Mouse (Mus musculus): Measurements from ENCODE around the gene Wdhd1. TPM values are rescaled to one million over a fixed set of nuclear protein-coding genes. Genes with fewer than 3 reads are reported as not detected.

Gene Wdhd1
- polyA plus RNA-seq, 1 experiment from 2014 or later = 11.8 TPM

DNA sequence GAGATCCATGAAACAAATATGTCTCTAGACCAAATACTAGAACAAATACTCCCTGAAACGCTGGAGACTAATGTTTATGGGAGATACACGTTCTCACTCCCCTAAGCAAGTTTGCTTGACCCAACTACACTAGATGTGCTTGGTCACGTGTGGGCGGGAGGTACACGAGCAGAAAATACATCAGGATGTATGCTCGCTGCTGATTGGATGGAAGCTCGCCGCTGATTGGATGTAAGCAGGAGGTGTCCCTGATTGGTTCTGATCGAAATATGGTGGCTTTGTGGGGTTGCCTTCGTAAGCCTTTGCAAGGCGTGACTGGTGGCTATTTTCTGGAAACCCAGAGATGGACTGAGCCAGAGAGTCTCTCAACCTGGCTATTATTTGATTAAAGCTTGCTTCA lies 55.1 kb downstream of the Wdhd1 start:
- H3K4me3 ChIP-seq (ENCODE audit: inconsistent target) = no peak overlapping the region
- no peak overlapping the region for H3K27ac ChIP-seq
- H3K79me2 ChIP-seq (ENCODE audit: inconsistent target) = no peaks in the 10 kb centered on the region
- no peaks in the 10 kb centered on the region for H3K36me3 ChIP-seq (ENCODE audit: inconsistent target)
- WGBS (ENCODE audit: missing documents) = 93% methylated on average over 11 of the region's 11 CpGs

GRCm38 (mm10) chr14:47220231-47221025 lies 56.2 kb downstream of the Wdhd1 start:
- WGBS (ENCODE audit: missing documents) = 93% methylated on average over 8 of the region's 8 CpGs
- no peaks in the 10 kb centered on the region for H3K79me2 ChIP-seq (ENCODE audit: inconsistent target)
- no peak overlapping the region for H3K4me3 ChIP-seq (ENCODE audit: inconsistent target)
- H3K36me3 ChIP-seq (ENCODE audit: inconsistent target) = no peaks in the 10 kb centered on the region
- no peak overlapping the region for H3K27ac ChIP-seq

DNA sequence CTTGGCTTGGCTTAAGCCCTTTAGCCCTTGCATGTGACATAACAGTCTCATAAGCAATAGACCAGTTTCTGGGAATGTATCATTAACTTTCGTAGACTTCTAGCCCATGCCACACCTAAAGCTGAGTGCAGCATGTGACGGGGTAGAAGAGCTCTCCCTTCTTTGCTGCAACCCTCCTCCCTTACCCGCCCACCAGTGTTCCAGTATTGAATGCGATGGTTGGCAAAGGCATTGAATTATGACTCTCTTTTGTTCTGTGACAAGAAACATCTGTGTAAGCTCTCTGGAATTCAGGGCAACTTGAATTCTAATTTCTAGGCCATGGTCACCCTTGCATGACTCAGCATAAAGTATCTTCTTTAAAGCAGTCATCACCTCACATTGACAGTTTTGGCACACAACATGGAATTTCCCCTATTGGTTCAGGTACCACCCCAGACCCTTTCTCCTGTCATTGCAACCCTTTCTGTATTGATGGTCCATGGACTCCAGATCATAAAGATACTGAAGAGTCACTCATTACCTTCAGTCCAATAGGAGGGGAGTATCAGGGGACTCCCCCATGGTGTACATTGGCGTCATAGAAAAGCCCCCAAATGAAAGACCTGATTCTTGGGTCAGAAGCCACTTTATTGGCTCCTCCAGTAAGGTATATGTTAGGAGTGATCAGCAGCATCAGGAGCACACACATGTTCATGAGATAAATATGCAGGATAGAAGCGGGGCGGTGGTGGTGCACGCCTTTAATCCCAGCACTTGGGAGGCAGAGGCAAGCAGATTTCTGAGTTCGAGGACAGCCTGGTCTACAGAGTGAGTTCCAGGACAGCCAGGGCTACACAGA lies 57.7 kb downstream of the Wdhd1 start:
- Histone ChIP-seq H3K36me3 (ENCODE audit: inconsistent target) (no peaks in the 10 kb centered on the region), H3K79me2 (ENCODE audit: inconsistent target) (no peaks in the 10 kb centered on the region), H3K27ac (no peak overlapping the region), H3K4me3 (ENCODE audit: inconsistent target) (no peak overlapping the region)
- WGBS (ENCODE audit: missing documents) = 96% methylated on average over 9 of the region's 9 CpGs

- WGBS (ENCODE audit: missing documents) = 70% methylated on average over 1 of the region's 2 CpGs
Observed at GRCm38 (mm10) chr14:47216541-47216940, 60.1 kb downstream of the Wdhd1 start.

GRCm38 (mm10) chr14:47214367-47214766 lies 62.3 kb downstream of the Wdhd1 start:
- WGBS (ENCODE audit: missing documents) = 76% methylated on average over 5 of the region's 5 CpGs
- no peaks in the 10 kb centered on the region for H3K79me2 ChIP-seq (ENCODE audit: inconsistent target)
- no peak overlapping the region for H3K4me3 ChIP-seq (ENCODE audit: inconsistent target)
- no peaks in the 10 kb centered on the region for H3K36me3 ChIP-seq (ENCODE audit: inconsistent target)
- H3K27ac ChIP-seq = no peak overlapping the region

More at GRCm38 (mm10) chr14:47216541-47216940, 60.1 kb downstream of the Wdhd1 start:
- H3K27ac ChIP-seq = no peak overlapping the region
- H3K79me2 ChIP-seq (ENCODE audit: inconsistent target) = no peaks in the 10 kb centered on the region
- no peaks in the 10 kb centered on the region for H3K36me3 ChIP-seq (ENCODE audit: inconsistent target)
- no peak overlapping the region for H3K4me3 ChIP-seq (ENCODE audit: inconsistent target)

DNA sequence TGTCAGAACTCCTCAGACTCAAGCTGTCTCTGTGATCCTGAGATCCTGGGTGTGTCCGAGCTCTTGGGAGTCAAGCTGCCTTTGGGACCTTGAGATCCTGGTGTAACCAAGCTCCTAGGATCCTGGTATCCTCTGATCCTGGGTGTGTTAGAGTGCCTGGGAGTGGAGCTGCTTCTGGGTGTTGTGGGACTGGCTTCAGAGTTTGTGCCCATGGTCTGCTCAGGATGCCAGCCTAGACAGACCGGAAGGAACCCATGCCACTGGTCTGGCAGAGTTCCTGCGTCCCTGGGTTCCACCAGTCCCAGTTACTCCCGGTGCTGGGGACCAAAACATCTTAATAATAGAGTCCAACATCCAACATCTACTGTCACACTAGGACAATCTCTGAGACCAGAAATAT lies 63.4 kb downstream of the Wdhd1 start:
- Histone ChIP-seq H3K36me3 (ENCODE audit: inconsistent target) (no peaks in the 10 kb centered on the region), H3K27ac (no peak overlapping the region), H3K79me2 (ENCODE audit: inconsistent target) (no peaks in the 10 kb centered on the region), H3K4me3 (ENCODE audit: inconsistent target) (no peak overlapping the region)
- 77% methylated on average over 4 of the region's 4 CpGs for WGBS (ENCODE audit: missing documents)

DNA sequence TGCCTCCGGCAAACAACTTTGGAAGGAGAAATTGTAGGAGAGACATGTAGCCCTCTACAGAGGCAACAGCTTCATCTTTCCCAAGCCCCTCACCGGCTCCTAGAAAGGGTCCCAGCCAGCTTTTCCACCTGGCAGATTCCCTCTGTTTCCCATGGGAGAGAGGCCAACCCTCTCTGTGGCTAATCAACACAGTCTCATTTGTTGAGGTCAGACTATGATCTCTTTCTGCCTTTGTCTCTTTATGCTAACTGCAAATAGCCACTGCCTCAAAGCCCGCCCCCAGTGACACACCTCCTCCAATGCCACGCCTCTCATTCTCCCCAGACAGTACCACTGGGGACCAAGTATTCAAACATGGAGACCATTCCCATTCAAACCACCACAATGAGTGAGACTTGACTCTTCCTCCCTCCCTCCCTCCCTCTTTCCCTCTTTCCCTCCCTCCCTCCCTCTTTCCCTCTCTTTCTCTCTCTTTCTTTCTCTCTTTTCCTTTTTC lies 66.9 kb downstream of the Wdhd1 start:
- H3K27ac ChIP-seq = no peak overlapping the region
- WGBS (ENCODE audit: missing documents) = 96% methylated on average over 4 of the region's 4 CpGs
- H3K79me2 ChIP-seq (ENCODE audit: inconsistent target) = no peaks in the 10 kb centered on the region
- H3K4me3 ChIP-seq (ENCODE audit: inconsistent target) = no peak overlapping the region
- H3K36me3 ChIP-seq (ENCODE audit: inconsistent target) = no peaks in the 10 kb centered on the region

DNA sequence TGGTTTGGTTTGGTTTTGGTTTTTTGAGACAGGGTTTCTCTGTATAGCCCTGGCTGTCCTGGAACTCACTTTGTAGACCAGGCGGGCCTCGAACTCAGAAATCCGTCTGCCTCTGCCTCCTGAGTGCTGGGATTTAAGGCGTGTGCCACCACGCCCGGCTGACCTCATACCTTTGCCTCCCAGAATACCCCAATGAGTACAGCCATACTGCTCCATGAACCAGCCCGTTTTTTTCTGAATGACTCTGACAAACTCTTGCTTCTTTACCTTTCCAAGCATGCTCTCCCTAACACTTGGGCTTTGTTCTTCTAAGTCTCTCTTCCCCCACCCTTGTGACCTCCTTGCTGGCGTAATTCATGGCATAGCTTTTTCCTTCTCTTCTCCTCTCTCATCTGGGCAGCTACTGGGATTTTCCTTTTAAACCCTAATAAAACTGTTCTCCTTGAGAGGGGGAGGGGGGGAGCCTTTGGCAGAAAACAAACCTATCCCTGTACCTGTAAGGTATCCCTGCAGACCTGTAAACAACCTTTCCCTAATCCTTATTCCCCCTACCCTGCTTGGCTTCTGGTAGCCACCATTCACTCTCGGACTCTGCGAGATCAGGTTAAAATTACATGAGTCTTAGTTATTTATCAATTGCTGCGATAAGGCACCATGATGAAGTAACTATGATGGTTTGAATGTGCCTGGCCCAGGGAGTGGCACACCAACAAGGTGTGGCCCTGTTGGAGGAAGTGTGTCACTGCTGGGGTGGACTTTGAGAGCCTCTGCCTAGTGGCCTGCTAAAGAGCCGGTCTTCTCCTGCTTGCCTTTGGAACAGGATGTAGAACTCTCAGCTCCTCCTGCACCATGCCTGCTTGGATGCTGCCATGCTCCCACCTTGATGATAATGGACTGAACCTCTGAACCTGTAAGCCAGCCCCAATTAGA lies 67.8 kb downstream of the Wdhd1 start:
- no peak overlapping the region for H3K4me3 ChIP-seq (ENCODE audit: inconsistent target)

GRCm38 (mm10) chr14:47206601-47207000 lies 70.1 kb downstream of the Wdhd1 start:
- H3K79me2 ChIP-seq (ENCODE audit: inconsistent target) = no peaks in the 10 kb centered on the region
- no peaks in the 10 kb centered on the region for H3K36me3 ChIP-seq (ENCODE audit: inconsistent target)
- 97% methylated on average over 3 of the region's 3 CpGs for WGBS (ENCODE audit: missing documents)
- H3K4me3 ChIP-seq (ENCODE audit: inconsistent target) = no peak overlapping the region
- no peak overlapping the region for H3K27ac ChIP-seq

More for the DNA sequence above, 67.8 kb downstream of the Wdhd1 start:
- Histone ChIP-seq H3K27ac (no peak overlapping the region), H3K79me2 (ENCODE audit: inconsistent target) (no peaks in the 10 kb centered on the region), H3K36me3 (ENCODE audit: inconsistent target) (no peaks in the 10 kb centered on the region)
- WGBS (ENCODE audit: missing documents) = 91% methylated on average over 12 of the region's 12 CpGs

DNA sequence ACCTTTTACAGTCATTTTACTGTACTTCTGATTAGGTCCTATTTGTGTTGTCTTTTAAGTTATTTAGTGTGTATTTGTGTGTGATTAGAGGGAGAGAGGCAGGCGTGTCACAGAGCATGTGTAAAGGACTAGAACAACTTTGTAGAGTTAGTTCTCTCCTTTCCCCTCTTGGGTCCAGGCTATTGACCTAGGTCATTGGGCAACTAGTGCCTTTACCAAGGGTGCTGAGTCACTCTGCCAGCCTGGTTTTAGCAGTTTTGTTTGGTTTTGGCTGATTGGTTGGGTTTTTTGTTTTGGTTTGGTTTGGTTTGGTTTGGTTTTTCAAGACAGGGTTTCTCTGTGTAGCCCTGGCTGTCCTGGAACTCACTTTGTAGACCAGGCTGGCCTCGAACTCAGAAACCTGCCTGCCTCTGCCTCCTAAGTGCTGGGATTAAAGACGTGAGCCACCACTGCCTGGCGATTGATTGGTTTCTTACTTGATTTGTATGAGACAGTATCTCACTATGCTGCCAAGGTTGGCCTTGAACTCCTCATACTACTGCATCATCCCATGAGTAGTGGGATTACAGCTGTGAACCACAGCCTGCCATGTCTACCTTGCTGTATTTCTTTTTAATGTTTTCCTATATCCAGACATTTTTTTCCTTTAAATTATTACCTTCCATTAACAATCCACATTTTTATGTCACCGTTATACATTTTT lies 71.2 kb downstream of the Wdhd1 start:
- H3K79me2 ChIP-seq (ENCODE audit: inconsistent target) = no peaks in the 10 kb centered on the region
- no peak overlapping the region for H3K27ac ChIP-seq
- no peaks in the 10 kb centered on the region for H3K36me3 ChIP-seq (ENCODE audit: inconsistent target)
- 89% methylated on average over 5 of the region's 5 CpGs for WGBS (ENCODE audit: missing documents)
- H3K4me3 ChIP-seq (ENCODE audit: inconsistent target) = no peak overlapping the region

DNA sequence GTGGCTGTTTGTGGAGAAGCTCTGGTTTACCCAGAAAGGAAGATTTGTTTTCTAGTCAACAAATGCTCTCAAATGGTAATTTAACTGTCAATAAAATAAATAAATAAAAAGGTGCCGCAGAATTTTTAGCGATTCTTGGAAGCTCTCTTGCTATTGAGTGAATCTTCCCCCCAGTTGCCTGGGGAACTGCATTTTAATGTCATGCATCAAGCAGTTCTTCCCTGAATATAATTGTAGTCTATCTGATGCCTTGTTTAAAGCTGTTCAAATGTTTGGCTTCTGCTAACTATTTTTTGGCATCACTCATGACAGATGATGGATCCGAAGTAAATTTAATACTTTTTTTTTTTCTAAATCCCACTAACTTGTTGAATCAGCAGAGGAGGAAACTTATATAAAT lies 79.3 kb downstream of the Wdhd1 start:
- no peak overlapping the region for H3K4me3 ChIP-seq (ENCODE audit: inconsistent target)
- WGBS (ENCODE audit: missing documents) = 96% methylated on average over 3 of the region's 3 CpGs
- no peak overlapping the region for H3K27ac ChIP-seq
- H3K36me3 ChIP-seq (ENCODE audit: inconsistent target) = no peaks in the 10 kb centered on the region
- no peaks in the 10 kb centered on the region for H3K79me2 ChIP-seq (ENCODE audit: inconsistent target)

GRCm38 (mm10) chr14:47196711-47197110 lies 79.9 kb downstream of the Wdhd1 start:
- Histone ChIP-seq H3K4me3 (ENCODE audit: inconsistent target) (no peak overlapping the region), H3K79me2 (ENCODE audit: inconsistent target) (no peaks in the 10 kb centered on the region), H3K27ac (no peak overlapping the region), H3K36me3 (ENCODE audit: inconsistent target) (no peaks in the 10 kb centered on the region)
- WGBS (ENCODE audit: missing documents) = 94% methylated on average over 8 of the region's 8 CpGs

DNA sequence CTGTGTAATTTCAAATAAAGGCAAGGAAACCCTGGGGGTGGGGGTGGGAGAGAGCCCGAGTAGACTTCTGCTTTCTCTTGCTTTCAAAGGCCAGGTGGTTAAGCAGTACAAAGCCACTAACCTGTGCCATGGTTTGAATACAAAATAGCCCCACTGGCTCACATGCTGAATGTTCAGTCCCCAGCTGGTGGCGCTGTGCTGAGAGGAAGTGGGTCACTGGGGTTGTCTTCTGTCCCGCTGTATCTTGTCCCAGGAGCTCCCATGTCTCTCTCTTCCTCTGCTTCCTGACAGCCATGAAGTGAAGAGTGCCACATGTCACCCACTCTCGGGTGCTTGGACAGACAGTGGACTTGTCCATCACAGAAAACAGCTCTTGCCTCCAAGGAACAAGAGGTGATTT lies 82.6 kb downstream of the Wdhd1 start:
- no peaks in the 10 kb centered on the region for H3K79me2 ChIP-seq (ENCODE audit: inconsistent target)
- H3K27ac ChIP-seq = no peak overlapping the region
- 45% methylated on average over 4 of the region's 4 CpGs for WGBS (ENCODE audit: missing documents)
- H3K36me3 ChIP-seq (ENCODE audit: inconsistent target) = no peaks in the 10 kb centered on the region
- no peak overlapping the region for H3K4me3 ChIP-seq (ENCODE audit: inconsistent target)

DNA sequence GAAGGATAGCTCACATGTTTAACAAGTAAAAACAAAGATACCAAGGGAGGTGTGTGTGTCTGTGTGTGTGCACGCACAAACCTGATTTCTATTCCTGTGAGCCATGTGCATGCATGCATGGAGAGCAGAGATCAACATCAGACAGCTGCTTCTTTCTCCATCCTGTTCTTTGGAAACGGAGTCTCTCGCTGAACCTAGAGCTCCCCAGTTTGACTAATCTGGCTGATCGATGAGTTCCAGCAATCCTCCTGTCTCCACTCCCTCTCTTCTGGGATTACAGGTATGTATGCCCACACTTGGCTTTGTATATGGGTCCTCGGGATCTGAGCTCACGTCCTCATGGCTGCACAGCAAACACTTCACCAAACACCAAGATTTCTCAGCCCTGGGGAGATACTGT lies 83.2 kb downstream of the Wdhd1 start:
- WGBS (ENCODE audit: missing documents) = 89% methylated on average over 6 of the region's 6 CpGs
- H3K4me3 ChIP-seq (ENCODE audit: inconsistent target) = no peak overlapping the region
- no peak overlapping the region for H3K27ac ChIP-seq
- peaks cover 4% of the 10 kb centered on the region; the same call in 1 of the 2 replicates for H3K79me2 ChIP-seq (ENCODE audit: inconsistent target)
- no peaks in the 10 kb centered on the region for H3K36me3 ChIP-seq (ENCODE audit: inconsistent target)

Measured in macrophage (primary cell).